Mouse (Mus musculus): ENCODE results near the gene Ccdc191. TPM values are rescaled to one million over a fixed set of nuclear protein-coding genes. Genes with fewer than 3 reads are reported as not detected.

Ccdc191 gene
- total RNA-seq, 1 experiment from 2014 or later: 10.7 TPM

GRCm38 (mm10) chr16:43986299-43986698 is 96.7 kb downstream of the Ccdc191 start:
- no peak for DNase-seq

GRCm38 (mm10) chr16:43994623-43995022 is 105.0 kb downstream of the Ccdc191 start:
- DNase-seq: no peak

- DNase-seq: no peak
Measured at GRCm38 (mm10) chr16:43999111-43999510, 109.5 kb downstream of the Ccdc191 start.

- DNase-seq: peak; percentile 7
Measured at GRCm38 (mm10) chr16:43999541-43999940, 109.9 kb downstream of the Ccdc191 start.

GRCm38 (mm10) chr16:44002086-44002485 is 112.5 kb downstream of the Ccdc191 start:
- DNase-seq: no peak

- DNase-seq: no peak
Measured at GRCm38 (mm10) chr16:44011010-44011409, 121.4 kb downstream of the Ccdc191 start.

Small RNAs within 50 kb of the gene (microRNA-seq; reads per million reads assigned to microRNA genes)
- gene Mir3470b: 0 reads per million in 2 experiments

Other genes starting within 250 kb of the Ccdc191 start
- not detected in 2 replicates for gene Tigit, start 225.7 kb upstream of the Ccdc191 start, total RNA-seq (2021)
- gene Drd3, start 135.8 kb upstream of the Ccdc191 start, total RNA-seq (2021): not detected in 2 replicates
- 30.8 and 40.2 TPM in 2 replicates for gene Qtrt2, start 37.0 kb downstream of the Ccdc191 start, total RNA-seq (2021)
- gene Zdhhc23, start 90.0 kb downstream of the Ccdc191 start, total RNA-seq (2021): 0.46 and 0.52 TPM in 2 replicates
- 1.6 and 2.1 TPM in 2 replicates for gene Gramd1c, start 173.5 kb downstream of the Ccdc191 start, total RNA-seq (2021)
- gene Atp6v1a, start 249.9 kb downstream of the Ccdc191 start, total RNA-seq (2021): 149 and 153 TPM in 2 replicates